Mouse (Mus musculus) ES-Bruce4 (cell line): ENCODE measurements around the gene Desi1. TPM values are rescaled to one million over a fixed set of nuclear protein-coding genes. Genes with fewer than 3 reads are reported as not detected.

Source experiments
- H3K27ac ChIP-seq: 2 replicates; pipeline ENCODE4 v1.5.1; 2012; ENCODE audit warnings: low read length, inconsistent platforms; ENCODE audit not compliant: insufficient read depth
- H3K27me3 ChIP-seq: 2 replicates; pipeline ENCODE4 v1.6.1; 2012; ENCODE audit warnings: mild to moderate bottlenecking, low read length, inconsistent platforms; ENCODE audit not compliant: control insufficient read depth, poor library complexity, insufficient read depth, severe bottlenecking
- H3K36me3 ChIP-seq: 2 replicates; pipeline ENCODE4 v1.6.1; 2012; ENCODE audit warnings: inconsistent platforms, mild to moderate bottlenecking, low read length, moderate library complexity; ENCODE audit not compliant: control insufficient read depth, poor library complexity, insufficient read depth, severe bottlenecking
- H3K4me1 ChIP-seq: one replicate; pipeline ENCODE4 v1.8.1; 2011; ENCODE audit warnings: low read length; ENCODE audit not compliant: control insufficient read depth, insufficient read depth
- H3K4me3 ChIP-seq: 2 replicates; pipeline ENCODE4 v1.5.1; 2011; ENCODE audit warnings: low read depth, mild to moderate bottlenecking, low read length
- H3K9ac ChIP-seq: 2 replicates; pipeline ENCODE4 v1.6.1; 2012; ENCODE audit warnings: low read depth, mild to moderate bottlenecking, inconsistent platforms; ENCODE audit not compliant: poor library complexity, severe bottlenecking
- H3K9me3 ChIP-seq: replicated peaks from 2 replicates; pipeline ENCODE4 v1.6.1; 2012; ENCODE audit warnings: mild to moderate bottlenecking, low read length, inconsistent platforms; ENCODE audit not compliant: control insufficient read depth, poor library complexity, insufficient read depth, severe bottlenecking
- CTCF ChIP-seq: IDR thresholded peaks from one replicate; pipeline ENCODE4 v1.8.1; 2011; ENCODE audit warnings: low read depth, low read length
- EP300 ChIP-seq: IDR thresholded peaks from 2 replicates; pipeline ENCODE4 v1.6.1; 2011; ENCODE audit warnings: low read depth, low read length; ENCODE audit not compliant: insufficient read depth
- POLR2A ChIP-seq: IDR thresholded peaks from one replicate; pipeline ENCODE4 v1.8.1; 2011; ENCODE audit warnings: low read length; ENCODE audit not compliant: insufficient read depth
- polyA plus RNA-seq: library from polyadenylated mRNA; stranded (reverse); fragments of >200 nt; gene quantifications from 2 replicates; pipeline ENCODE4 v1.2.4, GENCODE M21; 2011; ENCODE audit warnings: low read depth; ENCODE audit not compliant: missing spikeins, insufficient read depth, insufficient read length

Desi1 gene
- 45.4 and 45.9 TPM in 2 replicates for polyA plus RNA-seq

- no peak within 1 kb of the TSS for H3K9ac ChIP-seq
- H3K27ac ChIP-seq = no peak within 1 kb of the TSS; the same call in 1 of the 2 replicates
- no peak for TF ChIP-seq CTCF
- H3K9me3 ChIP-seq = no peaks in the 10 kb centered on the region
- no peaks in the 10 kb centered on the region for H3K27me3 ChIP-seq
- H3K4me3 ChIP-seq = no peak within 1 kb of the TSS
- H3K36me3 ChIP-seq = peaks cover 67% of the 10 kb centered on the region
- no peaks in the 10 kb centered on the region for H3K4me1 ChIP-seq
These were observed at the start of gene Desi1 for GRCm38 (mm10) chr15:82033762-82034161. Gene Desi1 (minus strand): TSS chr15:82033862.

- Histone ChIP-seq H3K9me3 (no peaks in the 10 kb centered on the region), H3K27ac (no peak overlapping the region), H3K9ac (no peak overlapping the region), H3K4me3 (no peak overlapping the region), H3K4me1 (no peaks in the 10 kb centered on the region), H3K36me3 (no peaks in the 10 kb centered on the region), H3K27me3 (no peaks in the 10 kb centered on the region)
- no peak for TF ChIP-seq EP300
- no peak for TF ChIP-seq POLR2A
- peak; percentile 48 for TF ChIP-seq CTCF
These were observed 47.5 kb upstream of the Desi1 start for GRCm38 (mm10) chr15:82081161-82081560.

GRCm38 (mm10) chr15:82079883-82080282, 46.2 kb upstream of the Desi1 start:
- no peaks in the 10 kb centered on the region for H3K4me1 ChIP-seq
- no peak overlapping the region for H3K27ac ChIP-seq
- no peak overlapping the region for H3K9ac ChIP-seq
- no peaks in the 10 kb centered on the region for H3K9me3 ChIP-seq
- TF ChIP-seq POLR2A = no peak
- no peak for TF ChIP-seq CTCF
- no peak for TF ChIP-seq EP300
- no peaks in the 10 kb centered on the region for H3K27me3 ChIP-seq
- H3K4me3 ChIP-seq = no peak overlapping the region
- H3K36me3 ChIP-seq = no peaks in the 10 kb centered on the region

GRCm38 (mm10) chr15:82073490-82073889, 39.8 kb upstream of the Desi1 start:
- Histone ChIP-seq H3K36me3 (no peaks in the 10 kb centered on the region), H3K27ac (no peak overlapping the region), H3K27me3 (peaks cover 4% of the 10 kb centered on the region; the same call in 1 of the 2 replicates), H3K9me3 (no peaks in the 10 kb centered on the region; the same call in 1 of the 2 replicates), H3K4me3 (no peak overlapping the region), H3K9ac (no peak overlapping the region), H3K4me1 (no peaks in the 10 kb centered on the region)
- TF ChIP-seq CTCF = no peak
- no peak for TF ChIP-seq EP300
- TF ChIP-seq POLR2A = no peak

GRCm38 (mm10) chr15:82071816-82072469, 38.3 kb upstream of the Desi1 start:
- no peak overlapping the region for H3K9ac ChIP-seq
- no peaks in the 10 kb centered on the region for H3K36me3 ChIP-seq
- no peaks in the 10 kb centered on the region; the same call in 1 of the 2 replicates for H3K9me3 ChIP-seq
- no peak overlapping the region for H3K4me3 ChIP-seq
- H3K4me1 ChIP-seq = no peaks in the 10 kb centered on the region
- peaks cover 4% of the 10 kb centered on the region; the same call in 1 of the 2 replicates for H3K27me3 ChIP-seq
- no peak overlapping the region for H3K27ac ChIP-seq
- TF ChIP-seq POLR2A (no peak), EP300 (no peak), CTCF (no peak)

GRCm38 (mm10) chr15:82069898-82070297, 36.2 kb upstream of the Desi1 start, which contains the start of gene Mei1:
Gene Mei1 (plus strand): TSS chr15:82069996.
- H3K9ac ChIP-seq = 0 out of 2 replicates have a peak within 1 kb of the TSS, but pooled peaks have one; percentile 1
- no peaks in the 10 kb centered on the region for H3K4me1 ChIP-seq
- TF ChIP-seq EP300 (0 out of 2 replicates have a peak, but pooled peaks have one; percentile 23), CTCF (no peak), POLR2A (no peak)
- no peak within 1 kb of the TSS for H3K27ac ChIP-seq
- H3K9me3 ChIP-seq = no peaks in the 10 kb centered on the region; the same call in 1 of the 2 replicates
- no peaks in the 10 kb centered on the region for H3K36me3 ChIP-seq
- H3K4me3 ChIP-seq = peak within 1 kb of the TSS; percentile 16; the same call in 1 of the 2 replicates
- H3K27me3 ChIP-seq = peaks cover 4% of the 10 kb centered on the region; the same call in 1 of the 2 replicates
